Mouse (Mus musculus) kidney, adult 2 months (tissue): ENCODE measurements around the gene Ttc30a1.

Experiments
- CTCF ChIP-seq: fragments of 200-500 bp; conservative IDR thresholded peaks from 2 replicates; pipeline ENCODE4 v1.5.1; 2011; ENCODE audit warnings: low read depth, mild to moderate bottlenecking, control low read depth, low read length, moderate library complexity, mixed read lengths; ENCODE audit not compliant: insufficient read depth, insufficient read length
- POLR2A ChIP-seq: fragments of 200-500 bp; IDR thresholded peaks from one replicate; pipeline ENCODE4 v1.6.1; 2011; ENCODE audit warnings: low read depth, low read length, control low read depth

GRCm38 (mm10) chr2:76029081-76029901 is 47.5 kb upstream of the Ttc30a1 start:
- TF ChIP-seq CTCF (no peak), POLR2A (no peak)
